Mouse (Mus musculus): ENCODE measurements at regions not wholly inside any gene's neighbourhood (a gene's known extent, or its start where the extent isn't known, plus 50 kb on each side); places are given as distances from the start of the nearest gene placed in this dataset.

DNA sequence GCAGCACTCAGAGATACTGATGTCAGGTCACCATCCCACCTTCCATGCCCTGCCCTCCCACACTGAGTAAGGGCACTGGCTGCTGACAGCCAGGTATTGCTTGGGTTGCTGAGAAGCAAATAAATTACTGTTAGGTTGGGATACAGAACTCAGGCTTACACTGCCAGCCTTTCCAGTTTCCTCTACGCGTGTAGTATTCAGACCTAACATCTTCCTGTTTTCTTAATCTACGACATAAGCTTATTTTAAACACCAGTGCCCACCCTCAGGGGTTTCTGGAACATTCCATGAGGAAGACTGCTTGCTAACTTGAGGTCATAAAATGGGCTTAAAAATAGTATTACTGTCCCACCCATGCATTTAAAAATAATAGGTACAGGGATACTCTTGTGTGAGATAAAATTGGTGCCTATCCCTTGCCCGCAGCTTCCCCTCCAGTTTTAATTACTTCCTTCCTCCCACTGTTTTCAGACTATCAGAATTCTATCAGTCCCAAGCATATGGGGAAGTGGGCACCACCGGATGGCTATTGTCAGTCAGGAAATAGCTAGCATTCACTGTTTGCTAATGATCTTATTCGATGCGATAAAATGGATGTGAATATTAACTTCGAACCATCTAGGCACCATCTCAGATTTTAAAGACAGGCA is 116.0 kb upstream of the Gap43 start:
- Histone ChIP-seq H3K4me3 (ENCODE audit: low read depth, low read length) (no peak overlapping the region), H3K9ac (replicated peaks; ENCODE audit: low read length, poor library complexity, severe bottlenecking) (no peak overlapping the region), H3K27ac (ENCODE audit: low read depth, low read length) (no peak overlapping the region), H3K27me3 (ENCODE audit: insufficient read depth, low read length) (no peaks in the 10 kb centered on the region), H3K4me1 (ENCODE audit: insufficient read depth, low read length) (no peaks in the 10 kb centered on the region), H3K9me3 (ENCODE audit: low read length) (no peaks in the 10 kb centered on the region), H3K4me2 (ENCODE audit: low read depth, low read length, poor library complexity, severe bottlenecking) (no peak overlapping the region), H3K36me3 (ENCODE audit: insufficient read depth, low read length) (no peaks in the 10 kb centered on the region)
- ATAC-seq (ENCODE audit: low FRiP score) (no peak), DNase-seq (ENCODE audit: low spot score) (no peak)
- 77% methylated on average over 8 of the region's 8 CpGs for WGBS
- TF ChIP-seq CTCF (IDR thresholded peaks at IDR 0.05), result no peak

DNA sequence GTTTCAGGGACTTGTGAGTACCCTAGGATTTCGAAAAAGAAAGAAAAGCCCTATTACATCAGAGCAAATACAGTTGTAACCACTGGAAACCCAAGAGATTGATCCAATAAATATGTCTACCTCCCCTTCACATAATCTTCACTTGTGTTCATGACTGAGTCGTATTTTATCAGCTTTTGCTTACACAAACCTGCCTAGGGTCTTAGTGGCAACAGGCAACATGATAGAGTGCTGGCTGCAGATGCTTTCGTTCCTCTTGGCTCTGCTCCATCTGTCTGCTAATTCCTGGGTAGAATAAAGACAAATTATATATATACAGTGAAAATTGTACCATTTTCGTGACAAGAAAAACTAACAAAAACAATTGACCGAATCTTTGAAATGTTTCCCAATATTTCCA is 112.9 kb upstream of the Gap43 start:
- Histone ChIP-seq H3K4me2 (ENCODE audit: low read depth, low read length, poor library complexity, severe bottlenecking) (no peak overlapping the region), H3K4me3 (ENCODE audit: low read depth, low read length) (no peak overlapping the region), H3K9ac (replicated peaks; ENCODE audit: low read length, poor library complexity, severe bottlenecking) (no peak overlapping the region), H3K27me3 (ENCODE audit: insufficient read depth, low read length) (no peaks in the 10 kb centered on the region), H3K9me3 (ENCODE audit: low read length) (no peaks in the 10 kb centered on the region), H3K4me1 (ENCODE audit: insufficient read depth, low read length) (no peaks in the 10 kb centered on the region), H3K36me3 (ENCODE audit: insufficient read depth, low read length) (no peaks in the 10 kb centered on the region), H3K27ac (ENCODE audit: low read depth, low read length) (no peak overlapping the region)
- DNase-seq (ENCODE audit: low spot score), result no peak
- ATAC-seq (ENCODE audit: low FRiP score), result no peak
- 77% methylated on average over 5 of the region's 5 CpGs for WGBS
- no peak for TF ChIP-seq CTCF (IDR thresholded peaks at IDR 0.05)

DNA sequence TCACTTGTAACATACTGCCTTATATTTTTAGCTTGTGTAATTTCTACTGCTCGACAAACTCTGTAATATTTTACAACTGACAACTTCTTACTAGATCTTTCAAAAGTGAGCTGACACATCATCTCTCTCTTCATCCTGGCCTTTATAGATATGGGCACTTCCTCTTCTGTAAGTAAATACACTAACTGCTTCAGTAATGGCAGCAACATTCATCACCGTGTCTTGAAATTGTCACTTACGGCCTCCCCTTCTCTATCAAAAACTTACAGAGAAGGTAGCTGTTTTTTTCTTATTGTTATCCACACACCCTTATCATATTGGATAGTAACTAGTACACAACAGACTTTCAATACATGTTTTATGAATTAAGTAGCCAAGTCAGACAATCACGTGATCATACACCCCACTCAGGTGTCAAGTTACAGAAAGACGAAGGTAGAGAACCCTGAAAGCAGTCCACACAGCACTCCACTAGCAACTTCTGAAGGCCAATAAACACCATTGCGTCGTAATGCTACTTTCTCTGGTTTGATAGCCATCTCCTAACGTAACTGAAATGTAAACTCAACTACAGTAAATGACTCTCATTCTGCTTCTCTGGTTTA is 109.5 kb upstream of the Gap43 start:
- 93% methylated on average over 8 of the region's 8 CpGs for WGBS
- no peaks in the 10 kb centered on the region for H3K27me3 ChIP-seq (ENCODE audit: insufficient read depth, low read length)

GRCm38 (mm10) chr16:42444863-42445423 is 104.5 kb upstream of the Gap43 start:
- peak overlapping the region; percentile 26 for H3K9ac ChIP-seq (replicated peaks; ENCODE audit: low read length, poor library complexity, severe bottlenecking)
- no peaks in the 10 kb centered on the region for H3K36me3 ChIP-seq (ENCODE audit: insufficient read depth, low read length)
- DNase-seq (ENCODE audit: low spot score) (peak; percentile 79), ATAC-seq (ENCODE audit: low FRiP score) (peak; percentile 88)
- peak overlapping the region; percentile 96 for H3K27ac ChIP-seq (ENCODE audit: low read depth, low read length)
- H3K9me3 ChIP-seq (ENCODE audit: low read length), result no peaks in the 10 kb centered on the region
- 2% methylated on average over 6 of the region's 6 CpGs for WGBS
- peak overlapping the region; percentile 16; the same call in 1 of the 2 replicates for H3K4me3 ChIP-seq (ENCODE audit: low read depth, low read length)
- no peaks in the 10 kb centered on the region for H3K27me3 ChIP-seq (ENCODE audit: insufficient read depth, low read length)
- peak overlapping the region; percentile 52 for H3K4me2 ChIP-seq (ENCODE audit: low read depth, low read length, poor library complexity, severe bottlenecking)
- H3K4me1 ChIP-seq (ENCODE audit: insufficient read depth, low read length), result peaks cover 12% of the 10 kb centered on the region; the same call in 1 of the 2 replicates
- no peak for TF ChIP-seq CTCF (IDR thresholded peaks at IDR 0.05)

More for the DNA sequence above, 109.5 kb upstream of the Gap43 start:
- Histone ChIP-seq H3K4me1 (ENCODE audit: insufficient read depth, low read length) (peaks cover 8% of the 10 kb centered on the region; the same call in 1 of the 2 replicates), H3K9ac (replicated peaks; ENCODE audit: low read length, poor library complexity, severe bottlenecking) (no peak overlapping the region), H3K9me3 (ENCODE audit: low read length) (no peaks in the 10 kb centered on the region), H3K4me2 (ENCODE audit: low read depth, low read length, poor library complexity, severe bottlenecking) (no peak overlapping the region), H3K36me3 (ENCODE audit: insufficient read depth, low read length) (no peaks in the 10 kb centered on the region), H3K27ac (ENCODE audit: low read depth, low read length) (no peak overlapping the region), H3K4me3 (ENCODE audit: low read depth, low read length) (no peak overlapping the region)
- no peak for TF ChIP-seq CTCF (IDR thresholded peaks at IDR 0.05)
- ATAC-seq (ENCODE audit: low FRiP score) (no peak), DNase-seq (ENCODE audit: low spot score) (no peak)

- H3K27me3 ChIP-seq (ENCODE audit: insufficient read depth, low read length), result no peaks in the 10 kb centered on the region
- DNase-seq (ENCODE audit: low spot score), result peak; percentile 62
- H3K27ac ChIP-seq (ENCODE audit: low read depth, low read length), result peak overlapping the region; percentile 96
- H3K4me1 ChIP-seq (ENCODE audit: insufficient read depth, low read length), result peaks cover 12% of the 10 kb centered on the region; the same call in 1 of the 2 replicates
- WGBS, result 11% methylated on average over 10 of the region's 10 CpGs
- peak; percentile 29; the same call in 1 of the 2 replicates for TF ChIP-seq CTCF (IDR thresholded peaks at IDR 0.05)
- peak overlapping the region; percentile 52 for H3K4me2 ChIP-seq (ENCODE audit: low read depth, low read length, poor library complexity, severe bottlenecking)
- no peaks in the 10 kb centered on the region for H3K36me3 ChIP-seq (ENCODE audit: insufficient read depth, low read length)
- peak overlapping the region; percentile 26; the same call in 1 of the 2 replicates for H3K9ac ChIP-seq (replicated peaks; ENCODE audit: low read length, poor library complexity, severe bottlenecking)
- H3K4me3 ChIP-seq (ENCODE audit: low read depth, low read length), result peak overlapping the region; percentile 16; the same call in 1 of the 2 replicates
- ATAC-seq (ENCODE audit: low FRiP score), result peak; percentile 81
- H3K9me3 ChIP-seq (ENCODE audit: low read length), result no peaks in the 10 kb centered on the region
Measured at GRCm38 (mm10) chr16:42444408-42444862, 104.0 kb upstream of the Gap43 start.

DNA sequence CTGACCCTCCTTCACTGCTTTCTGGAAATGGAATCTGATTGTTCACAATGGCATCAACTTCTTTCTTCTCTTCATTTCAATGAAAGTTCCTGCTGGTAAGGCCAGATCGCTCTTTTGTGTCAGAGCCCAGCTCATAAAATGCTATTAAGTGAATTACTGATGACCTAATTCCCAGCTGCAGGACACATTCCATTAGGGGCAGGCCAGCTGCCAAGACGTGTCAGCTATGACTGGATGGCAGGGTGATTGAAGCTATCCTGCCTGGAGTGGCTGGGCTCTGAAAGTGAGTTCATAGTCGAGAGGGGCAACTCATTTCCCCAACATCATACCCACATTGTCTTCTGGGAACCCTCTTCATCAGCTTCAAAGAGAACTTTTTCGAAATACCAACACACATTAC is 100.4 kb upstream of the Gap43 start:
- DNase-seq (ENCODE audit: low spot score) (peak; percentile 8), ATAC-seq (ENCODE audit: low FRiP score) (no peak)
- H3K9me3 ChIP-seq (ENCODE audit: low read length), result no peaks in the 10 kb centered on the region
- H3K4me1 ChIP-seq (ENCODE audit: insufficient read depth, low read length), result peaks cover 12% of the 10 kb centered on the region; the same call in 1 of the 2 replicates
- no peak for TF ChIP-seq CTCF (IDR thresholded peaks at IDR 0.05)
- H3K4me3 ChIP-seq (ENCODE audit: low read depth, low read length), result no peak overlapping the region
- WGBS, result 26% methylated on average over 4 of the region's 4 CpGs
- no peak overlapping the region for H3K27ac ChIP-seq (ENCODE audit: low read depth, low read length)
- no peaks in the 10 kb centered on the region for H3K27me3 ChIP-seq (ENCODE audit: insufficient read depth, low read length)
- no peaks in the 10 kb centered on the region for H3K36me3 ChIP-seq (ENCODE audit: insufficient read depth, low read length)
- no peak overlapping the region for H3K4me2 ChIP-seq (ENCODE audit: low read depth, low read length, poor library complexity, severe bottlenecking)
- H3K9ac ChIP-seq (replicated peaks; ENCODE audit: low read length, poor library complexity, severe bottlenecking), result no peak overlapping the region

Data from midbrain, postnatal 0 days (tissue).